Mouse (Mus musculus): ENCODE measurements around the gene Bglap3.

DNA sequence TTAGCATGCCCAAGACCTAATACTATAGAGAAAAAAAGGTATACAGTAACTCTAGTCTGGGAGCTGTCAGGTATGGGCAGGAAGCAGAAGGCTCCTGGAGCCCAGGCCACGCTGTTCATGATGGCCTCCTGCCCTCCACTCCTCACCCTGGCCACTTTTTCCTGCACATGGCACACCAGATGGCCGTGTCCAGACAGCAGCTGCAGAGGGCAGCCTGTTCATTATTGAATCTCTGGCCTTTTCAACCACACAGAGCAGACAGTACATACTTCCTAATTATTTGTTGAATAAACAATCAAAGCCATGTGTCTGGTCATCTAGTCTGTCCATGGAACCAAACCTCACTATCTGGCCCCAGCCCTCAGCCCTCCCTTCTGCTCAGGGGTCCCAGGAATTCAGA, 26.1 kb upstream of the Bglap3 start:
- TF ChIP-seq CTCF (IDR thresholded peaks at IDR 0.05; ENCODE audit: borderline replicate concordance, insufficient read depth, low read length): no peak
- TF ChIP-seq POLR2A (IDR thresholded peaks at IDR 0.05; ENCODE audit: low read depth, low read length): no peak
